Mouse (Mus musculus) limb, embryonic 13.5 days (tissue): ENCODE results near the gene Efs. TPM values are rescaled to one million over a fixed set of nuclear protein-coding genes. Genes with fewer than 3 reads are reported as not detected.
A peak's percentile ranks its signal among the peaks of the same experiment; 100 is the strongest.

Experiments
- ATAC-seq: fragments of 200-750 bp; cut with Nextera tagmentation; 2 replicates; pipeline ENCODE4 v1.8.0; 2017; ENCODE audit warnings: low read depth, moderate number of reproducible peaks, moderate TSS enrichment; ENCODE audit not compliant: low FRiP score
- H3K27ac ChIP-seq: fragments of 300-500 bp; sonication (generic); 2 replicates; pipeline ENCODE4 v1.5.1; 2015; ENCODE audit warnings: inconsistent platforms, mild to moderate bottlenecking, moderate library complexity
- H3K27me3 ChIP-seq: fragments of 300-500 bp; sonication (generic); 2 replicates; pipeline ENCODE4 v1.6.1; 2015; ENCODE audit warnings: mild to moderate bottlenecking, inconsistent platforms
- H3K36me3 ChIP-seq: fragments of 300-500 bp; sonication (generic); 2 replicates; pipeline ENCODE4 v1.6.1; 2015; ENCODE audit warnings: inconsistent platforms, mild to moderate bottlenecking, moderate library complexity
- H3K4me1 ChIP-seq: fragments of 300-500 bp; sonication (generic); 2 replicates; pipeline ENCODE4 v1.6.1; 2015; ENCODE audit warnings: inconsistent platforms
- H3K4me2 ChIP-seq: fragments of 300-500 bp; sonication (generic); replicated peaks from 2 replicates; pipeline ENCODE4 v1.6.1; 2015; ENCODE audit warnings: inconsistent platforms, mild to moderate bottlenecking, moderate library complexity
- H3K4me3 ChIP-seq: fragments of 300-500 bp; sonication (generic); 2 replicates; pipeline ENCODE4 v1.5.1; 2015; ENCODE audit warnings: moderate library complexity, mild to moderate bottlenecking, inconsistent platforms
- H3K9ac ChIP-seq: fragments of 300-500 bp; sonication (generic); 2 replicates; pipeline ENCODE4 v1.6.1; 2015; ENCODE audit warnings: mild to moderate bottlenecking, inconsistent platforms
- H3K9me3 ChIP-seq: fragments of 300-500 bp; sonication (generic); 2 replicates; pipeline ENCODE4 v1.6.1; 2016; ENCODE audit warnings: inconsistent platforms
- WGBS: fragments of 180-500 bp; shearing (Covaris S2); methylation state at CpG from one replicate; pipeline ENCODE4 v1.1.7; 2015; 5-methylcytosine and 5-hydroxymethylcytosine counted together
- microRNA counts: library from miRNA; unstranded; fragments of <30 nt; microRNA quantifications from one replicate; lab custom pipeline; 2016
- microRNA-seq: library from miRNA; unstranded; fragments of <30 nt; microRNA quantifications from one replicate; pipeline ENCODE4, GENCODE M21; 2016
- polyA plus RNA-seq: library from polyadenylated mRNA; unstranded; fragments of >200 nt; fragmentation: Nextera tagmentation; extraction: Ambion mirVana; gene quantifications from 2 replicates; pipeline ENCODE4 v1.2.1, GENCODE M21; 2015

Gene Efs
- polyA plus RNA-seq, 1 experiment from 2014 or later: 50.4 TPM

- under 1% methylated on average over 27 of the region's 27 CpGs for WGBS
- no peaks in the 10 kb centered on the region for H3K9me3 ChIP-seq
- H3K36me3 ChIP-seq: peaks cover 14% of the 10 kb centered on the region
- peak within 1 kb of the TSS; percentile 71 for H3K4me3 ChIP-seq
- ATAC-seq: peak; percentile 90
- H3K27me3 ChIP-seq: peaks cover 7% of the 10 kb centered on the region
- H3K9ac ChIP-seq: peak within 1 kb of the TSS; percentile 86
- H3K27ac ChIP-seq: peak within 1 kb of the TSS; percentile 95
- H3K4me2 ChIP-seq: peak within 1 kb of the TSS; percentile 86
- H3K4me1 ChIP-seq: peaks cover 22% of the 10 kb centered on the region
These were observed 42.5 kb downstream of the Efs start, which contains the start of the genes Bcl2l2 and Gm20521 for GRCm38 (mm10) chr14:54883154-54884021. Gene Bcl2l2 (plus strand): TSS chr14:54883377. Gene Gm20521 (plus strand): TSS chr14:54883441.

GRCm38 (mm10) chr14:54877048-54877715 lies 48.7 kb downstream of the Efs start, which contains the start of gene Ppp1r3e:
Gene Ppp1r3e (minus strand): TSS chr14:54877550.
- H3K4me2 ChIP-seq: peak within 1 kb of the TSS; percentile 97
- H3K9ac ChIP-seq: peak within 1 kb of the TSS; percentile 71
- H3K9me3 ChIP-seq: no peaks in the 10 kb centered on the region
- H3K36me3 ChIP-seq: no peaks in the 10 kb centered on the region
- H3K27me3 ChIP-seq: peaks cover 32% of the 10 kb centered on the region
- peak; percentile 83 for ATAC-seq
- H3K27ac ChIP-seq: 0 out of 2 replicates have a peak within 1 kb of the TSS, but pooled peaks have one; percentile 22
- H3K4me1 ChIP-seq: peaks cover 15% of the 10 kb centered on the region
- H3K4me3 ChIP-seq: peak within 1 kb of the TSS; percentile 61
- under 1% methylated on average over 52 of the region's 61 CpGs for whole genome bisulfite sequencing

GRCm38 (mm10) chr14:54876539-54877047 lies 49.3 kb downstream of the Efs start:
- Histone ChIP-seq H3K27me3 (peaks cover 32% of the 10 kb centered on the region), H3K4me3 (peak overlapping the region; percentile 61), H3K9me3 (no peaks in the 10 kb centered on the region), H3K27ac (0 out of 2 replicates have a peak overlapping the region, but pooled peaks have one; percentile 22), H3K4me1 (peaks cover 15% of the 10 kb centered on the region), H3K9ac (peak overlapping the region; percentile 71), H3K4me2 (peak overlapping the region; percentile 97), H3K36me3 (no peaks in the 10 kb centered on the region)
- under 1% methylated on average over 42 of the region's 72 CpGs for WGBS
- ATAC-seq: peak; percentile 84

- 0 out of 2 replicates have a peak overlapping the region, but pooled peaks have one; percentile 22 for H3K27ac ChIP-seq
- peak overlapping the region; percentile 97 for H3K4me2 ChIP-seq
- H3K9me3 ChIP-seq: no peaks in the 10 kb centered on the region
- H3K27me3 ChIP-seq: peaks cover 32% of the 10 kb centered on the region
- ATAC-seq: peak; percentile 20; the same call in 1 of the 2 replicates
- peak overlapping the region; percentile 71 for H3K9ac ChIP-seq
- H3K4me3 ChIP-seq: peak overlapping the region; percentile 61
- 2% methylated on average over 36 of the region's 36 CpGs for WGBS
- H3K4me1 ChIP-seq: peaks cover 15% of the 10 kb centered on the region
- no peaks in the 10 kb centered on the region for H3K36me3 ChIP-seq
These were observed 49.9 kb downstream of the Efs start for GRCm38 (mm10) chr14:54875844-54876538.

- H3K27ac ChIP-seq: no peak overlapping the region
- H3K9me3 ChIP-seq: no peaks in the 10 kb centered on the region
- H3K4me1 ChIP-seq: peaks cover 15% of the 10 kb centered on the region
- WGBS: 78% methylated on average over 3 of the region's 3 CpGs
- no peak overlapping the region for H3K4me2 ChIP-seq
- no peak for ATAC-seq
- H3K9ac ChIP-seq: no peak overlapping the region
- peaks cover 32% of the 10 kb centered on the region for H3K27me3 ChIP-seq
- H3K36me3 ChIP-seq: no peaks in the 10 kb centered on the region
- H3K4me3 ChIP-seq: no peak overlapping the region
These were observed 51.8 kb downstream of the Efs start for GRCm38 (mm10) chr14:54874165-54874564.

- no peak for ATAC-seq
- no peak within 1 kb of the TSS for H3K27ac ChIP-seq
- H3K36me3 ChIP-seq: no peaks in the 10 kb centered on the region
- WGBS: 88% methylated on average over 5 of the region's 5 CpGs
- no peaks in the 10 kb centered on the region for H3K9me3 ChIP-seq
- peaks cover 8% of the 10 kb centered on the region for H3K27me3 ChIP-seq
- no peak within 1 kb of the TSS for H3K4me2 ChIP-seq
- peaks cover 4% of the 10 kb centered on the region for H3K4me1 ChIP-seq
- no peak within 1 kb of the TSS for H3K9ac ChIP-seq
- H3K4me3 ChIP-seq: no peak within 1 kb of the TSS
These were observed 55.1 kb downstream of the Efs start, which contains the start of gene Homez for GRCm38 (mm10) chr14:54870861-54871260. Gene Homez (minus strand): TSS chr14:54870961.

- 81% methylated on average over 4 of the region's 4 CpGs for WGBS
- no peak for ATAC-seq
These were observed 57.9 kb downstream of the Efs start for GRCm38 (mm10) chr14:54868026-54868425.

GRCm38 (mm10) chr14:54866936-54867335 lies 59.0 kb downstream of the Efs start:
- Histone ChIP-seq H3K9ac (no peak overlapping the region), H3K36me3 (no peaks in the 10 kb centered on the region), H3K9me3 (no peaks in the 10 kb centered on the region), H3K4me2 (no peak overlapping the region), H3K4me3 (no peak overlapping the region), H3K27me3 (no peaks in the 10 kb centered on the region), H3K4me1 (0 out of 2 replicates have a peak, but pooled peaks cover 7% of the 10 kb centered on the region), H3K27ac (no peak overlapping the region)
- WGBS: 56% methylated on average over 5 of the region's 5 CpGs
- no peak for ATAC-seq

More at GRCm38 (mm10) chr14:54868026-54868425, 57.9 kb downstream of the Efs start:
- H3K27me3 ChIP-seq: no peaks in the 10 kb centered on the region
- no peak overlapping the region for H3K4me2 ChIP-seq
- no peaks in the 10 kb centered on the region for H3K9me3 ChIP-seq
- no peak overlapping the region for H3K9ac ChIP-seq
- H3K4me3 ChIP-seq: no peak overlapping the region
- H3K36me3 ChIP-seq: no peaks in the 10 kb centered on the region
- 0 out of 2 replicates have a peak, but pooled peaks cover 7% of the 10 kb centered on the region for H3K4me1 ChIP-seq
- no peak overlapping the region for H3K27ac ChIP-seq

MicroRNA genes within 50 kb of the gene (microRNA counts, 519-probe panel; counts per million panel counts)
- 2,703 counts per million, percentile 42 among the panel's probes with 10 or more counts for microRNA mmu-miR-208a (lab: Ali Mortazavi, UCI)
- microRNA mmu-miR-208b (lab: Ali Mortazavi, UCI): 1,687 counts per million, percentile 18 among the panel's probes with 10 or more counts

Small RNA genes within 50 kb of the gene (microRNA-seq; reads per million reads assigned to microRNA genes)
- gene Mir208a (9.1 reads per million, percentile 26 among the genes with 10 or more reads in this experiment), gene Mir208b (106 reads per million, percentile 53 among the genes with 10 or more reads in this experiment)

Other genes with a start within 250 kb of the Efs start
- 96.6 and 98.0 TPM in 2 replicates for gene 1700123O20Rik, start 239.9 kb downstream of the Efs start, polyA plus RNA-seq
- gene Acin1, start 239.2 kb downstream of the Efs start, polyA plus RNA-seq: 166 and 167 TPM in 2 replicates
- 0.31 and 0.33 TPM in 2 replicates for gene Gm29776, start 227.3 kb downstream of the Efs start, polyA plus RNA-seq
- gene Cebpe, start 214.0 kb downstream of the Efs start, polyA plus RNA-seq: not detected in 2 replicates
- 1.7 and 2.3 TPM in 2 replicates for gene Slc7a8, start 144.2 kb downstream of the Efs start, polyA plus RNA-seq
- gene Rnf212b, start 112.0 kb downstream of the Efs start, polyA plus RNA-seq: not detected in 2 replicates
- gene Homez, start 55.2 kb downstream of the Efs start, polyA plus RNA-seq: 8.9 and 12.7 TPM in 2 replicates
- gene Ppp1r3e, start 48.6 kb downstream of the Efs start, polyA plus RNA-seq: 0.60 and 1.6 TPM in 2 replicates
- 4.0 and 4.4 TPM in 2 replicates for gene Bcl2l2, start 42.7 kb downstream of the Efs start, polyA plus RNA-seq
- gene Gm20521, start 42.7 kb downstream of the Efs start, polyA plus RNA-seq: 0.13 and 0.42 TPM in 2 replicates
- gene Pabpn1, start 33.6 kb downstream of the Efs start, polyA plus RNA-seq: 139 TPM in 2 replicates
- gene Slc22a17, start 13.0 kb downstream of the Efs start, polyA plus RNA-seq: 79.1 and 86.2 TPM in 2 replicates
- gene Il25, start 6.6 kb upstream of the Efs start, polyA plus RNA-seq: 0.24 and 0.27 TPM in 2 replicates
- 16.1 and 17.6 TPM in 2 replicates for gene Cmtm5, start 10.1 kb upstream of the Efs start, polyA plus RNA-seq
- 1.9 and 2.2 TPM in 2 replicates for gene Myh6, start 40.8 kb upstream of the Efs start, polyA plus RNA-seq
- not detected in 2 replicates for gene Gm17428, start 50.8 kb upstream of the Efs start, polyA plus RNA-seq
- 23.8 and 24.9 TPM in 2 replicates for gene Myh7, start 68.5 kb upstream of the Efs start, polyA plus RNA-seq
- gene Ngdn, start 89.3 kb upstream of the Efs start, polyA plus RNA-seq: 86.3 and 88.1 TPM in 2 replicates
- gene Zfhx2, start 166.2 kb upstream of the Efs start, polyA plus RNA-seq: 5.6 and 6.2 TPM in 2 replicates
- gene Thtpa, start 168.7 kb upstream of the Efs start, polyA plus RNA-seq: 22.9 and 24.5 TPM in 2 replicates
- 13.1 and 13.7 TPM in 2 replicates for gene Ap1g2, start 180.5 kb upstream of the Efs start, polyA plus RNA-seq
- 1.9 and 2.2 TPM in 2 replicates for gene Jph4, start 190.8 kb upstream of the Efs start, polyA plus RNA-seq